Mouse (Mus musculus): ENCODE data around the gene Med12l. TPM values are rescaled to one million over a fixed set of nuclear protein-coding genes. Genes with fewer than 3 reads are reported as not detected.
"Not testable (repeated sequence)": the region's sequence is repeated elsewhere in the genome, so short reads cannot be mapped to it uniquely, and the experiment has no call there.

Med12l gene
- polyA plus RNA-seq, 1 experiment = 0.71 TPM

- Histone ChIP-seq H3K4me1 (ENCODE audit: control insufficient read depth, insufficient read depth, low read length) (no peaks in the 10 kb centered on the region), H3K4me3 (replicated peaks; ENCODE audit: extremely low read depth, low read depth, low read length) (no peak overlapping the region)
- WGBS = 75% methylated on average over 3 of the region's 3 CpGs
- TF ChIP-seq CTCF (IDR thresholded peaks at IDR 0.05; ENCODE audit: insufficient read depth, low read length) (no peak), POLR2A (IDR thresholded peaks at IDR 0.05; ENCODE audit: borderline replicate concordance, extremely low read depth, low read depth, low read length) (no peak)
- no peak for DNase-seq
Observed at GRCm38 (mm10) chr3:59111944-59112343, 106.3 kb downstream of the Med12l start.

- not testable (repeated sequence) for DNase-seq; H3K4me1 ChIP-seq (ENCODE audit: control insufficient read depth, insufficient read depth, low read length)
- 93% methylated on average over 4 of the region's 4 CpGs for WGBS
Observed at GRCm38 (mm10) chr3:59113291-59113690, 107.7 kb downstream of the Med12l start.

DNA sequence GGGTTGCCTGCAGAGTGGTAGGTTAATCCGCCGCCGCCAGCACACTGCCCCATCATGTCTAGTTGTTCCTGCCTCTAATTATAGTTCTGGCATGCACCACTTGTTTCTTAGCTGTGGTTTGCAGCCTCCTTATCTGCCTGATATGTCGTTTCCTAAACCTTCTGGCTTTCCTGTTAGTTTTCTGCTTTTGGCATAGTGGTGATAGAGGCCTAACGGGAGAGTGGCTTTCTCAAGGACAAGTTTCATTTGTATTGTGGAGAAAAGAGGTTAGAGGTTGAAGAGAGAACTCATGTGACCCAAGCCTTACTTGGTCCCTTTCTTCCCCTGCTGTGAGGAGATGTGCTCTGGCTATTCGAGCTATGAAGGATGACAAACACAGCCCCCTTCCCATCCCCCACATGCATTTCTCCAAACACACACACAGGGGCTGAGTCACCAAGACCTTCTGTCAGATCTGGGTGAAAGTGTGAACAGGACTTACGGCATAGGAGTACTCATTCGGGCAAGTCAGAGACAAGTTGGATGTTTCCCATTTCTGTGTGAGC, 108.4 kb downstream of the Med12l start:
- TF ChIP-seq POLR2A (IDR thresholded peaks at IDR 0.05; ENCODE audit: borderline replicate concordance, extremely low read depth, low read depth, low read length) (no peak), CTCF (IDR thresholded peaks at IDR 0.05; ENCODE audit: insufficient read depth, low read length) (no peak)
- 47% methylated on average over 8 of the region's 8 CpGs for WGBS
- Histone ChIP-seq H3K4me1 (ENCODE audit: control insufficient read depth, insufficient read depth, low read length) (no peaks in the 10 kb centered on the region), H3K4me3 (replicated peaks; ENCODE audit: extremely low read depth, low read depth, low read length) (no peak overlapping the region)
- no peak for DNase-seq

More at GRCm38 (mm10) chr3:59113291-59113690, 107.7 kb downstream of the Med12l start:
- H3K4me3 ChIP-seq (replicated peaks; ENCODE audit: extremely low read depth, low read depth, low read length) = not testable (repeated sequence)

DNA sequence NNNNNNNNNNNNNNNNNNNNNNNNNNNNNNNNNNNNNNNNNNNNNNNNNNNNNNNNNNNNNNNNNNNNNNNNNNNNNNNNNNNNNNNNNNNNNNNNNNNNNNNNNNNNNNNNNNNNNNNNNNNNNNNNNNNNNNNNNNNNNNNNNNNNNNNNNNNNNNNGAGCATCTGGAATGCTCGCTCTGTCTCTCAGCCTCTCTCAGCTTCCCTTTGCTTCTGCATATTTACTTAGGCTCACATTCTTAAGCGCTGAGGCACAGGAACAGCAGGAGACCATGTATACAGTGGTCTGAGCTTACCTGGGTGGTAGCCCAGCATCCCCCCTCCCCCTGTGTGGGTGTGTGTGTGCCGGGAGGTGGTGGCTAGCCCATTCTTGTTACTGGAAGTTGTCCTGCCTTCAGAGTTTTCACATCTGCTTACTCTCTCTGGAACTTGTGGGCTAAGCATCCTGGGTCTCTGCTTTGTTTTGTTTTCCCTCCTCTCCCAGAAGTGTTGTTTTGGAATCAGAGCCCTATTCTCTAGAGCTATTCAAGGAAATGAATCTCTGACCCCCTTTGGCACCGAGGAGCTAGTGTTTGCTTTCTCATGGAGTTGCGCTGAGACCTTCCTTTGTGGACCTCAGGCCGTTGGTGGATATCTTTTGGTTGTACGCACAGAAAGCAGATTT, 115.6 kb downstream of the Med12l start:
- Histone ChIP-seq H3K4me3 (replicated peaks; ENCODE audit: extremely low read depth, low read depth, low read length) (no peak overlapping the region), H3K4me1 (ENCODE audit: control insufficient read depth, insufficient read depth, low read length) (no peaks in the 10 kb centered on the region; the same call in 1 of the 2 replicates)
- WGBS = 32% methylated on average over 7 of the region's 7 CpGs
- no peak for TF ChIP-seq CTCF (IDR thresholded peaks at IDR 0.05; ENCODE audit: insufficient read depth, low read length)
- no peak for TF ChIP-seq POLR2A (IDR thresholded peaks at IDR 0.05; ENCODE audit: borderline replicate concordance, extremely low read depth, low read depth, low read length)
- no peak for DNase-seq

DNA sequence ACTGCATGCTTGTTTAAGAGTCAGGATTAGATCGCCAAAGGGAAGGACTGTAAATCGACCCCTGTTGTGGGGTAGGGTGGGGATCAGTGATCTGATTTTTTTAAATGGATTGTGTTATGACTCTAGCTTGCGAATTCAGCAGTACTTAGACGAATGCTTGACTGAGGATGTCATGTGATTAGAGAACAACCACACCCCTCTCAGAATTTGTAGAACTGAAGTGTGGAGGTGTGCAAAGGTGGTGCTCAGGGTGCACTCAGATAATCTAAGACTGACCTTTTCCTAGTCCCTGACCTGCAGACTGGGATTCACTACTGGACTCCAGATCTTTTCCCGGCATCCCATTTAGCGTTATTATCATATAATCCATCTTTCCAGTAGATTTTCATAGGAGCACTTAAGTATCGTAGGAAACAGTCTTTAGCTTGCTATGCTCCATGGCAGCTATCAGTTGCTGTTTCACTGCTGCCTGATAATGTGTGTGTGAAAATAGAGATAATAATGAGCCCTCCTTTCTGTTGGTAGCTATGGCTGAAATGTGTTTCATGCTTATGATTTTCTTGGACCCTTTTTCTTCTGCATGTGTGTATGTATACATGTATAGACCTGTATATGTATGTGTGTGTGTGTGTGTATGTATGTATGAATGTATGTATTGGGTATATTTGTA, 116.3 kb downstream of the Med12l start:
- no peak for DNase-seq
- Histone ChIP-seq H3K4me3 (replicated peaks; ENCODE audit: extremely low read depth, low read depth, low read length) (no peak overlapping the region), H3K4me1 (ENCODE audit: control insufficient read depth, insufficient read depth, low read length) (no peaks in the 10 kb centered on the region; the same call in 1 of the 2 replicates)
- TF ChIP-seq CTCF (IDR thresholded peaks at IDR 0.05; ENCODE audit: insufficient read depth, low read length) (no peak), POLR2A (IDR thresholded peaks at IDR 0.05; ENCODE audit: borderline replicate concordance, extremely low read depth, low read depth, low read length) (no peak)
- 59% methylated on average over 7 of the region's 7 CpGs for WGBS

GRCm38 (mm10) chr3:59125022-59125421, 119.4 kb downstream of the Med12l start:
- no peaks in the 10 kb centered on the region; the same call in 1 of the 2 replicates for H3K4me1 ChIP-seq (ENCODE audit: control insufficient read depth, insufficient read depth, low read length)
- no peak for DNase-seq
- TF ChIP-seq CTCF (IDR thresholded peaks at IDR 0.05; ENCODE audit: insufficient read depth, low read length) (no peak), POLR2A (IDR thresholded peaks at IDR 0.05; ENCODE audit: borderline replicate concordance, extremely low read depth, low read depth, low read length) (no peak)
- WGBS = 53% methylated on average over 5 of the region's 5 CpGs
- no peak overlapping the region for H3K4me3 ChIP-seq (replicated peaks; ENCODE audit: extremely low read depth, low read depth, low read length)

DNA sequence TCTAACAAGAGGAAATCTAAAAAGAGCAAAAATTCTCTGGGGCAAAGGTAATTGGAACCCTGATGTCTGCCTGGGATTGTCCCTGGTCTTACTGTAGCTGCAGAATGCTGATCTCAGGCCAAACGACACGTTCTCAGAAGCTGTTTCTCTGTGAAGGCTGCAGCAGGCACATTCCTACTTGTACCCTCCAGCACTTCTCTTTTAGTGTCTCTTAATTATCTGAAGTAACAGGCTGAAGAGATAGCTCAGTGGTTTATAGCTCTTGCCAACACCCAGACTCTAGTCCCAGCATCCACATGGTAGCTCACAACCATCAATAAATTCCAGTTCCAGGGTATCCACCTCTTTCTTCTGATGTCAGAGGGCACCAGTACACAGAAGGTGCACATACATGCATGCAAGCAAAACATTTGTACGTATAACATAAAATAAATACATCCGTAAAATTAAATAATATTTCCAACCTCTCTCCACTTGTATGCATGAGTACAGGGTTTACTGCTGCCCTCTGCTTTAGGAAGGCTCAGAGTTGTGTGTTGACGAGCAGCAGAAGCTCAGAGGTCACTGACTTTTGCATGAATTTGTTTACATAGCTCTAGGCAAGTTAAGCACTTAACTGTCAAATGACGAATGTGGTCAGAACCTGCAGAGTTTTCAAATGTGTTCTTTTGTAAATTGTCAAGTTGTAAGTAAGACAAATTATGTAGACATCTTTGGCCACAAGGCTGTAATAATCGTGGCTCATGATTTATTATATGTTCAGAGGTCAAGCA, 120.3 kb downstream of the Med12l start:
- no peaks in the 10 kb centered on the region; the same call in none of the 2 replicates for H3K4me1 ChIP-seq (ENCODE audit: control insufficient read depth, insufficient read depth, low read length)
- no peak for DNase-seq
- WGBS = 37% methylated on average over 7 of the region's 7 CpGs
- no peak for TF ChIP-seq CTCF (IDR thresholded peaks at IDR 0.05; ENCODE audit: insufficient read depth, low read length)
- TF ChIP-seq POLR2A (IDR thresholded peaks at IDR 0.05; ENCODE audit: borderline replicate concordance, extremely low read depth, low read depth, low read length) = no peak
- H3K4me3 ChIP-seq (replicated peaks; ENCODE audit: extremely low read depth, low read depth, low read length) = no peak overlapping the region

GRCm38 (mm10) chr3:59128681-59129080, 123.1 kb downstream of the Med12l start:
- DNase-seq = no peak
- TF ChIP-seq POLR2A (IDR thresholded peaks at IDR 0.05; ENCODE audit: borderline replicate concordance, extremely low read depth, low read depth, low read length) (no peak), CTCF (IDR thresholded peaks at IDR 0.05; ENCODE audit: insufficient read depth, low read length) (no peak)
- H3K4me1 ChIP-seq (ENCODE audit: control insufficient read depth, insufficient read depth, low read length) = no peaks in the 10 kb centered on the region; the same call in none of the 2 replicates
- H3K4me3 ChIP-seq (replicated peaks; ENCODE audit: extremely low read depth, low read depth, low read length) = no peak overlapping the region
- 79% methylated on average over 20 of the region's 20 CpGs for WGBS

DNA sequence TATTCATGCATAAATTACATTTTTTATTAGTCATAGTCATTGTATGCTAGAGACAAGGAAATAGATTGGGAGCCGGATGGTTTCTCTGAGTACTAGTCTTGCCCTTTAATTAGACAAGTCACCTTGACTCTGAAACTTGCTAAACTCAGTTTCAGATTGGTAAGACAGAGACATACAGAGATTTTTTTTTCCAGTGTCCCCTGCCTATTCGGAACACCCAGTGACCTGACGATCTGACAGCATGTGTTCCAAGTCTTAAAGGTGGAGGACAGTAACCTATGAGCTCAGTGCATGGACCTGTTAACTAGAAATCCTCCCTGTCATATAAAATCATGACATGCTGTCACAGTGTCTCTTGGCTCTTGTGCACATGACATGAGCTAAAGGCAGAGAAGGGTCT, 123.9 kb downstream of the Med12l start:
- 79% methylated on average over 3 of the region's 3 CpGs for WGBS
- Histone ChIP-seq H3K4me3 (replicated peaks; ENCODE audit: extremely low read depth, low read depth, low read length) (no peak overlapping the region), H3K4me1 (ENCODE audit: control insufficient read depth, insufficient read depth, low read length) (no peaks in the 10 kb centered on the region; the same call in none of the 2 replicates)
- TF ChIP-seq POLR2A (IDR thresholded peaks at IDR 0.05; ENCODE audit: borderline replicate concordance, extremely low read depth, low read depth, low read length) (no peak), CTCF (IDR thresholded peaks at IDR 0.05; ENCODE audit: insufficient read depth, low read length) (no peak)
- DNase-seq = no peak

Measured in lung, adult 2 months (tissue).